Comparison of ENCODE assay signal across 8 mouse cellular contexts in genomic region chr11:101252941-101253340, GRCm38 (mm10). TPM values are rescaled to one million over a fixed set of nuclear protein-coding genes. Genes with fewer than 3 reads are reported as not detected.
A peak's percentile ranks its signal among the peaks of the same experiment; 100 is the strongest.
DNase-seq lines count a peak whose midpoint lies in the region; ATAC-seq and TF ChIP-seq lines count a peak whose summit lies in the region.

No protein-coding gene starts in this region.

- H3K9me3 ChIP-seq in heart, embryonic 13.5 days, result no peaks in the 10 kb centered on the region
- no peaks in the 10 kb centered on the region for H3K9me3 ChIP-seq in liver, postnatal 0 days (ENCODE audit: low read length)

- peak overlapping the region; percentile 91 for H3K4me2 ChIP-seq in heart, embryonic 13.5 days
- peak overlapping the region; percentile 93 for H3K4me2 ChIP-seq in liver, postnatal 0 days (ENCODE audit: low read depth, low read length)

- peak; percentile 30 for ATAC-seq in activated CD4-positive, CD25-positive, alpha-beta regulatory T cell, adult 4 months
- no peak for ATAC-seq in heart, embryonic 13.5 days (ENCODE audit: extremely low read depth, insufficient number of reproducible peaks, low FRiP score, low TSS enrichment)
- ATAC-seq in liver, postnatal 0 days, result no peak

- peak overlapping the region; percentile 95 for H3K4me3 ChIP-seq in kidney, adult 2 months (ENCODE audit: insufficient read depth, low read depth, low read length)
- H3K4me3 ChIP-seq in heart, embryonic 13.5 days, result peak overlapping the region; percentile 94
- H3K4me3 ChIP-seq in liver, postnatal 0 days (ENCODE audit: low read depth, low read length), result peak overlapping the region; percentile 72

- H3K9ac ChIP-seq in heart, embryonic 13.5 days, result peak overlapping the region; percentile 96
- H3K9ac ChIP-seq in liver, postnatal 0 days (replicated peaks), result peak overlapping the region; percentile 92

- TF ChIP-seq CTCF in kidney, adult 2 months (conservative IDR thresholded peaks at IDR 0.05; ENCODE audit: insufficient read depth, insufficient read length, low read depth, low read length), result no peak
- TF ChIP-seq CTCF in liver, postnatal 0 days (IDR thresholded peaks at IDR 0.05; ENCODE audit: low read depth), result no peak

- TF ChIP-seq EP300 in liver, postnatal 0 days (IDR thresholded peaks at IDR 0.05; ENCODE audit: low read depth), result no peak

- no peaks in the 10 kb centered on the region for H3K27me3 ChIP-seq in kidney, adult 2 months (replicated peaks; ENCODE audit: control insufficient read depth, insufficient read depth, low read length)
- H3K27me3 ChIP-seq in heart, embryonic 13.5 days (replicated peaks), result peaks cover 9% of the 10 kb centered on the region
- peaks cover 5% of the 10 kb centered on the region for H3K27me3 ChIP-seq in liver, postnatal 0 days (ENCODE audit: insufficient read depth, low read length)

- H3K4me1 ChIP-seq in kidney, adult 2 months (ENCODE audit: control insufficient read depth, insufficient read depth, low read length), result peaks cover 4% of the 10 kb centered on the region; the same call in 1 of the 2 replicates
- H3K4me1 ChIP-seq in heart, embryonic 13.5 days, result peaks cover 50% of the 10 kb centered on the region
- peaks cover 17% of the 10 kb centered on the region for H3K4me1 ChIP-seq in liver, postnatal 0 days (ENCODE audit: insufficient read depth)

- no peak for TF ChIP-seq POLR2A in kidney, adult 2 months (IDR thresholded peaks at IDR 0.05; ENCODE audit: low read depth, low read length)

- H3K27ac ChIP-seq in kidney, adult 2 months (ENCODE audit: insufficient read depth, low read depth, low read length), result peak overlapping the region; percentile 94
- H3K27ac ChIP-seq in heart, embryonic 13.5 days (replicated peaks), result peak overlapping the region; percentile 95
- H3K27ac ChIP-seq in liver, postnatal 0 days (ENCODE audit: low read depth), result peak overlapping the region; percentile 85

- no peaks in the 10 kb centered on the region for H3K36me3 ChIP-seq in kidney, adult 2 months (ENCODE audit: control insufficient read depth, insufficient read depth, low read length)
- H3K36me3 ChIP-seq in heart, embryonic 13.5 days, result peaks cover 10% of the 10 kb centered on the region
- peaks cover 11% of the 10 kb centered on the region for H3K36me3 ChIP-seq in liver, postnatal 0 days (replicated peaks; ENCODE audit: insufficient read depth, low read length)

- DNase-seq in kidney, adult 2 months, result no peak
- no peak for DNase-seq in kidney, postnatal 10 days
- no peak for DNase-seq in liver, postnatal 0 days
- no peak for DNase-seq in cerebellum, postnatal 36 days
- no peak for DNase-seq in spleen, postnatal 4 days (ENCODE audit: low spot score in 2 of 2)
- no peak for DNase-seq in embryo, embryonic 10 days (ENCODE audit: low spot score)

- 3% methylated on average over 7 of the region's 7 CpGs for WGBS in kidney, adult 2 months
- WGBS in heart, embryonic 13.5 days, result 9% methylated on average over 7 of the region's 7 CpGs
- 4% methylated on average over 7 of the region's 7 CpGs for WGBS in liver, postnatal 0 days (ENCODE audit: insufficient replicate concordance)

RNA-seq across cellular contexts. Expression of gene Vps25, which starts 0.6 kb away (rescaled TPM):
- 112 and 116 TPM in 2 replicates for polyA plus RNA-seq in kidney, adult 2 months (2012; rRNA removed)
- 100 to 1,000 TPM; 122 to 153 TPM for polyA plus RNA-seq in activated CD4-positive, CD25-positive, alpha-beta regulatory T cell, adult 4 months (2017; shearing (Covaris generic))
- polyA plus RNA-seq in heart, embryonic 13.5 days (2015; fragmentation: Nextera tagmentation; extraction: Ambion mirVana), result 98.8 and 111 TPM in 2 replicates
- polyA plus RNA-seq in liver, postnatal 0 days (2015; fragmentation: Nextera tagmentation; extraction: Ambion mirVana), result 75.9 and 81.1 TPM in 2 replicates

RNA-seq across cellular contexts. Expression of gene Ramp2, which starts 7.1 kb away (rescaled TPM):
- polyA plus RNA-seq in kidney, adult 2 months (2012; rRNA removed), result 75.9 and 86.6 TPM in 2 replicates
- not detected for polyA plus RNA-seq in activated CD4-positive, CD25-positive, alpha-beta regulatory T cell, adult 4 months (2017; shearing (Covaris generic))
- 210 and 234 TPM in 2 replicates for polyA plus RNA-seq in heart, embryonic 13.5 days (2015; fragmentation: Nextera tagmentation; extraction: Ambion mirVana)
- polyA plus RNA-seq in liver, postnatal 0 days (2015; fragmentation: Nextera tagmentation; extraction: Ambion mirVana), result 34.8 and 38.4 TPM in 2 replicates

RNA-seq across cellular contexts. Expression of gene Wnk4, which starts 7.4 kb away (rescaled TPM):
- polyA plus RNA-seq in kidney, adult 2 months (2012; rRNA removed), result 134 and 160 TPM in 2 replicates
- polyA plus RNA-seq in activated CD4-positive, CD25-positive, alpha-beta regulatory T cell, adult 4 months (2017; shearing (Covaris generic)), result 1 to 10 TPM in 1 of 2 experiments, under 1 TPM in 1; 0.58 to 1.0 TPM
- 7.6 and 8.0 TPM in 2 replicates for polyA plus RNA-seq in heart, embryonic 13.5 days (2015; fragmentation: Nextera tagmentation; extraction: Ambion mirVana)
- 1.6 and 2.2 TPM in 2 replicates for polyA plus RNA-seq in liver, postnatal 0 days (2015; fragmentation: Nextera tagmentation; extraction: Ambion mirVana)

RNA-seq across cellular contexts. Expression of gene Cntd1, which starts 25.9 kb away (rescaled TPM):
- 1.3 and 1.6 TPM in 2 replicates for polyA plus RNA-seq in kidney, adult 2 months (2012; rRNA removed)
- 1 to 10 TPM in 1 of 2 experiments, not detected in 1; 1.0 TPM for polyA plus RNA-seq in activated CD4-positive, CD25-positive, alpha-beta regulatory T cell, adult 4 months (2017; shearing (Covaris generic))
- polyA plus RNA-seq in heart, embryonic 13.5 days (2015; fragmentation: Nextera tagmentation; extraction: Ambion mirVana), result 0.48 and 0.65 TPM in 2 replicates
- polyA plus RNA-seq in liver, postnatal 0 days (2015; fragmentation: Nextera tagmentation; extraction: Ambion mirVana), result 0.19 and 0.29 TPM in 2 replicates

RNA-seq across cellular contexts. Expression of gene Coa3, which starts 26.0 kb away (rescaled TPM):
- 540 and 572 TPM in 2 replicates for polyA plus RNA-seq in kidney, adult 2 months (2012; rRNA removed)
- 100 to 1,000 TPM; 109 to 144 TPM for polyA plus RNA-seq in activated CD4-positive, CD25-positive, alpha-beta regulatory T cell, adult 4 months (2017; shearing (Covaris generic))
- 165 and 171 TPM in 2 replicates for polyA plus RNA-seq in heart, embryonic 13.5 days (2015; fragmentation: Nextera tagmentation; extraction: Ambion mirVana)
- polyA plus RNA-seq in liver, postnatal 0 days (2015; fragmentation: Nextera tagmentation; extraction: Ambion mirVana), result 79.9 and 86.6 TPM in 2 replicates

Comparison
In these comparisons a context has a peak if more than half of its experiments do, and no peak if none do; other contexts are left out.
1. RNA of gene Ramp2, which starts 7.1 kb away (polyA plus RNA-seq): 210 to 234 TPM in heart, embryonic 13.5 days, 75.9 to 86.6 TPM in kidney, adult 2 months and 34.8 to 38.4 TPM in liver, postnatal 0 days; not detected in activated CD4-positive, CD25-positive, alpha-beta regulatory T cell, adult 4 months; every median in the first group is over 10 times any median in the second.
2. RNA of gene Wnk4, which starts 7.4 kb away (polyA plus RNA-seq): 134 to 160 TPM in kidney, adult 2 months; 7.6 to 8.0 TPM in heart, embryonic 13.5 days, 1.6 to 2.2 TPM in liver, postnatal 0 days and 0.58 to 1.0 TPM in activated CD4-positive, CD25-positive, alpha-beta regulatory T cell, adult 4 months; every median in the first group is over 10 times any median in the second.
3. Peak in every context shown above with its lines, with median percentiles within 50 percentile points of each other: H3K27ac ChIP-seq and H3K4me3 ChIP-seq.